12 mouse cellular contexts compared by ENCODE assay signal in genomic region chr17:75013868-75014267, GRCm38 (mm10). TPM values are rescaled to one million over a fixed set of nuclear protein-coding genes. Genes with fewer than 3 reads are reported as not detected.
DNase-seq lines count a peak whose midpoint lies in the region; ATAC-seq and TF ChIP-seq lines count a peak whose summit lies in the region.
"Had no signal": no experiment of that assay in that cellular context is flagged by ENCODE, and none has a peak within 500 bp of the region (broad histone marks: within the 10 kb centered on the region; RNA-seq: fewer than 3 reads in every experiment).

No protein-coding gene starts in this region.

- H3K9me3 ChIP-seq in forebrain, embryonic 15.5 days = no peaks in the 10 kb centered on the region
- H3K9me3 ChIP-seq in forebrain, embryonic 10.5 days = no peaks in the 10 kb centered on the region
- H3K9me3 ChIP-seq in heart, embryonic 15.5 days (replicated peaks) = no peaks in the 10 kb centered on the region
- H3K9me3 ChIP-seq: hindbrain, embryonic 10.5 days had no signal

- no peak for TF ChIP-seq CTCF in small intestine, adult 2 months (IDR thresholded peaks at IDR 0.05; ENCODE audit: extremely low read depth, insufficient read length, insufficient replicate concordance, low read depth, low read length)

- no peak for DNase-seq in forebrain, embryonic 10.5 days (ENCODE audit: extremely low spot score, low spot score)
- peak; percentile 12 to 20 for DNase-seq in layer of hippocampus, postnatal 14 days (ENCODE audit: low spot score in 2 of 2)
- DNase-seq in layer of hippocampus, adult 9-10 months (ENCODE audit: low spot score) = no peak
- no peak for DNase-seq in retina, postnatal 1 day
- no peak for DNase-seq in testis, postnatal 10 days (ENCODE audit: low spot score)
- DNase-seq: cerebellum, adult 8-10 months had no signal

- peak overlapping the region; percentile 17; the same call in 1 of the 2 replicates for H3K27ac ChIP-seq in forebrain, embryonic 15.5 days (replicated peaks)
- no peak overlapping the region; the same call in 1 of the 2 replicates for H3K27ac ChIP-seq in forebrain, embryonic 10.5 days
- 0 out of 2 replicates have a peak overlapping the region, but pooled peaks have one; percentile 24 for H3K27ac ChIP-seq in heart, embryonic 15.5 days
- H3K27ac ChIP-seq in small intestine, adult 2 months (ENCODE audit: insufficient read depth, low read depth, low read length) = 0 out of 2 replicates have a peak overlapping the region, but pooled peaks have one; percentile 40
- H3K27ac ChIP-seq: hindbrain, embryonic 10.5 days; left cerebral cortex, adult 2 months had no signal

- no peaks in the 10 kb centered on the region for H3K36me3 ChIP-seq in forebrain, embryonic 15.5 days
- H3K36me3 ChIP-seq in forebrain, embryonic 10.5 days (replicated peaks) = no peaks in the 10 kb centered on the region
- H3K36me3 ChIP-seq in heart, embryonic 15.5 days = peaks cover 4% of the 10 kb centered on the region; the same call in 1 of the 2 replicates
- no peaks in the 10 kb centered on the region for H3K36me3 ChIP-seq in small intestine, adult 2 months (ENCODE audit: control insufficient read depth, insufficient read depth, low read length)
- H3K36me3 ChIP-seq: hindbrain, embryonic 10.5 days had no signal

- no peak overlapping the region; the same call in 1 of the 2 replicates for H3K4me2 ChIP-seq in forebrain, embryonic 15.5 days (replicated peaks)
- 0 out of 2 replicates have a peak overlapping the region, but pooled peaks have one; percentile 6 for H3K4me2 ChIP-seq in heart, embryonic 15.5 days

- no peak overlapping the region for H3K9ac ChIP-seq in forebrain, embryonic 15.5 days (replicated peaks)
- no peak overlapping the region for H3K9ac ChIP-seq in heart, embryonic 15.5 days

- TF ChIP-seq POLR2A in small intestine, adult 2 months (IDR thresholded peaks at IDR 0.05; ENCODE audit: low read depth, low read length) = no peak

- no peak overlapping the region for H3K4me3 ChIP-seq in forebrain, embryonic 15.5 days
- H3K4me3 ChIP-seq in forebrain, embryonic 10.5 days = no peak overlapping the region
- H3K4me3 ChIP-seq in heart, embryonic 15.5 days = no peak overlapping the region
- H3K4me3 ChIP-seq in small intestine, adult 2 months (ENCODE audit: low read depth, low read length) = no peak overlapping the region
- H3K4me3 ChIP-seq: hindbrain, embryonic 10.5 days; left cerebral cortex, adult 2 months had no signal

- ATAC-seq in forebrain, embryonic 15.5 days (replicated peaks) = peak; percentile 63
- ATAC-seq in heart, embryonic 15.5 days (replicated peaks; ENCODE audit: insufficient number of reproducible peaks, insufficient read depth, low FRiP score, low read depth) = peak; percentile 56
- ATAC-seq: Patski had no signal

- H3K4me1 ChIP-seq in forebrain, embryonic 15.5 days = 0 out of 2 replicates have a peak, but pooled peaks cover 5% of the 10 kb centered on the region
- peaks cover 13% of the 10 kb centered on the region for H3K4me1 ChIP-seq in forebrain, embryonic 10.5 days
- H3K4me1 ChIP-seq in heart, embryonic 15.5 days (replicated peaks) = peaks cover 26% of the 10 kb centered on the region
- peaks cover 4% of the 10 kb centered on the region; the same call in 1 of the 2 replicates for H3K4me1 ChIP-seq in small intestine, adult 2 months (ENCODE audit: control insufficient read depth, insufficient read depth, insufficient read length, low read length)

- no peaks in the 10 kb centered on the region for H3K27me3 ChIP-seq in forebrain, embryonic 15.5 days
- H3K27me3 ChIP-seq in forebrain, embryonic 10.5 days (ENCODE audit: poor library complexity, severe bottlenecking) = no peaks in the 10 kb centered on the region
- H3K27me3 ChIP-seq in heart, embryonic 15.5 days = no peaks in the 10 kb centered on the region
- no peaks in the 10 kb centered on the region for H3K27me3 ChIP-seq in small intestine, adult 2 months (ENCODE audit: control insufficient read depth, insufficient read depth, low read length)
- H3K27me3 ChIP-seq: Patski had no signal

- 45% methylated on average over 10 of the region's 10 CpGs for WGBS in forebrain, embryonic 15.5 days
- WGBS in forebrain, embryonic 10.5 days = 87% methylated on average over 10 of the region's 10 CpGs
- 44% methylated on average over 10 of the region's 10 CpGs for WGBS in heart, embryonic 15.5 days
- WGBS in small intestine, adult 2 months = 64% methylated on average over 10 of the region's 10 CpGs

RNA-seq across cellular contexts. Expression of gene Ltbp1, which starts 8.5 kb away (rescaled TPM):
- 4.0 and 4.6 TPM in 2 replicates for polyA plus RNA-seq in forebrain, embryonic 15.5 days (2015; fragmentation: Nextera tagmentation; extraction: Ambion mirVana)
- 4.5 TPM in 2 replicates for polyA plus RNA-seq in forebrain, embryonic 10.5 days (2016; fragmentation: Nextera tagmentation; extraction: Ambion mirVana)
- 1 to 10 TPM; 8.9 to 9.2 TPM for total RNA-seq in layer of hippocampus, postnatal 14 days (2021)
- polyA plus RNA-seq in heart, embryonic 15.5 days (2015; fragmentation: Nextera tagmentation; extraction: Ambion mirVana) = 19.6 and 28.9 TPM in 2 replicates
- polyA plus RNA-seq in small intestine, adult 2 months (2012; rRNA removed) = 6.6 and 12.2 TPM in 2 replicates

Comparison
In these comparisons a context has a peak if more than half of its experiments do, and no peak if none do; other contexts are left out.
1. DNase-seq: peak in layer of hippocampus, postnatal 14 days (2 of 2); none in forebrain, embryonic 10.5 days (single experiment), layer of hippocampus, adult 9-10 months (single experiment), retina, postnatal 1 day (single experiment) and testis, postnatal 10 days (single experiment).